Mouse (Mus musculus) stomach, embryonic 15.5 days (tissue): ENCODE data around the gene Fbln1. TPM values are rescaled to one million over a fixed set of nuclear protein-coding genes. Genes with fewer than 3 reads are reported as not detected.

Source experiments
- ATAC-seq: fragments of 200-750 bp; cut with Nextera tagmentation; 2 replicates; pipeline ENCODE4 v1.8.0; 2017; ENCODE audit warnings: low read depth, moderate number of reproducible peaks, moderate TSS enrichment; ENCODE audit not compliant: insufficient read depth, low FRiP score
- H3K27ac ChIP-seq: fragments of 300-500 bp; sonication (generic); 2 replicates; pipeline ENCODE4 v1.5.1; 2015; ENCODE audit warnings: mild to moderate bottlenecking, inconsistent platforms
- H3K27me3 ChIP-seq: fragments of 300-500 bp; sonication (generic); replicated peaks from 2 replicates; pipeline ENCODE4 v1.6.1; 2015; ENCODE audit warnings: inconsistent platforms
- H3K36me3 ChIP-seq: fragments of 300-500 bp; sonication (generic); 2 replicates; pipeline ENCODE4 v1.6.1; 2015; ENCODE audit warnings: inconsistent platforms
- H3K4me1 ChIP-seq: fragments of 300-500 bp; sonication (generic); 2 replicates; pipeline ENCODE4 v1.6.1; 2015; ENCODE audit warnings: inconsistent platforms
- H3K4me2 ChIP-seq: fragments of 300-500 bp; sonication (generic); 2 replicates; pipeline ENCODE4 v1.6.1; 2015; ENCODE audit warnings: mild to moderate bottlenecking, inconsistent platforms
- H3K4me3 ChIP-seq: fragments of 300-500 bp; sonication (generic); replicated peaks from 2 replicates; pipeline ENCODE4 v1.5.1; 2015; ENCODE audit warnings: inconsistent platforms
- H3K9ac ChIP-seq: fragments of 300-500 bp; sonication (generic); 2 replicates; pipeline ENCODE4 v1.6.1; 2015; ENCODE audit warnings: inconsistent platforms
- H3K9me3 ChIP-seq: fragments of 300-500 bp; sonication (generic); 2 replicates; pipeline ENCODE4 v1.6.1; 2016; ENCODE audit warnings: inconsistent platforms
- WGBS: fragments of 180-500 bp; shearing (Covaris S2); methylation state at CpG from one replicate; pipeline ENCODE4 v1.1.7; 2015; 5-methylcytosine and 5-hydroxymethylcytosine counted together
- polyA plus RNA-seq: library from polyadenylated mRNA; unstranded; fragments of >200 nt; fragmentation: Nextera tagmentation; extraction: Ambion mirVana; gene quantifications from 2 replicates; pipeline ENCODE4 v1.2.1, GENCODE M21; 2015

The Fbln1 gene
- polyA plus RNA-seq = 209 and 235 TPM in 2 replicates

GRCm38 (mm10) chr15:85205792-85206702, at the start of gene Fbln1:
Fbln1 (plus strand) TSS chr15:85205949.
- Histone ChIP-seq H3K27me3 (no peaks in the 10 kb centered on the region), H3K9me3 (no peaks in the 10 kb centered on the region), H3K27ac (peak within 1 kb of the TSS; percentile 91), H3K4me2 (peak within 1 kb of the TSS; percentile 90), H3K4me3 (peak within 1 kb of the TSS; percentile 67), H3K9ac (peak within 1 kb of the TSS; percentile 79), H3K4me1 (peaks cover 32% of the 10 kb centered on the region), H3K36me3 (0 out of 2 replicates have a peak, but pooled peaks cover 6% of the 10 kb centered on the region)
- WGBS = under 1% methylated on average over 64 of the region's 64 CpGs
- ATAC-seq = peak; percentile 78

GRCm38 (mm10) chr15:85156198-85156597, 49.6 kb upstream of the Fbln1 start:
- H3K4me1 ChIP-seq = peaks cover 4% of the 10 kb centered on the region; the same call in 1 of the 2 replicates
- H3K27ac ChIP-seq = no peak overlapping the region; the same call in 1 of the 2 replicates
- no peak overlapping the region for H3K4me2 ChIP-seq
- WGBS = 58% methylated on average over 4 of the region's 4 CpGs
- H3K9ac ChIP-seq = no peak overlapping the region
- H3K27me3 ChIP-seq = no peaks in the 10 kb centered on the region
- H3K9me3 ChIP-seq = no peaks in the 10 kb centered on the region
- ATAC-seq = no peak; the same call in 1 of the 2 replicates
- H3K4me3 ChIP-seq = no peak overlapping the region
- H3K36me3 ChIP-seq = no peaks in the 10 kb centered on the region

- Histone ChIP-seq H3K9me3 (no peaks in the 10 kb centered on the region), H3K4me1 (peaks cover 10% of the 10 kb centered on the region), H3K9ac (no peak overlapping the region), H3K4me2 (no peak overlapping the region), H3K4me3 (no peak overlapping the region), H3K27me3 (no peaks in the 10 kb centered on the region), H3K27ac (no peak overlapping the region), H3K36me3 (no peaks in the 10 kb centered on the region)
- ATAC-seq = no peak
These were observed 44.3 kb upstream of the Fbln1 start for GRCm38 (mm10) chr15:85161416-85161815.

- no peak for ATAC-seq
These were observed 42.8 kb upstream of the Fbln1 start for GRCm38 (mm10) chr15:85162693-85163663.

GRCm38 (mm10) chr15:85166433-85166933, 39.3 kb upstream of the Fbln1 start:
- no peaks in the 10 kb centered on the region for H3K36me3 ChIP-seq
- peaks cover 20% of the 10 kb centered on the region for H3K4me1 ChIP-seq
- H3K4me2 ChIP-seq = no peak overlapping the region
- no peaks in the 10 kb centered on the region for H3K9me3 ChIP-seq
- ATAC-seq = no peak
- peak overlapping the region; percentile 71 for H3K27ac ChIP-seq
- no peaks in the 10 kb centered on the region for H3K27me3 ChIP-seq
- H3K4me3 ChIP-seq = no peak overlapping the region
- 34% methylated on average over 11 of the region's 11 CpGs for WGBS
- H3K9ac ChIP-seq = no peak overlapping the region

More at GRCm38 (mm10) chr15:85162693-85163663, 42.8 kb upstream of the Fbln1 start:
- H3K4me3 ChIP-seq = no peak overlapping the region
- 41% methylated on average over 21 of the region's 21 CpGs for WGBS
- peak overlapping the region; percentile 85 for H3K27ac ChIP-seq
- H3K9me3 ChIP-seq = no peaks in the 10 kb centered on the region
- no peak overlapping the region for H3K9ac ChIP-seq
- peaks cover 20% of the 10 kb centered on the region for H3K4me1 ChIP-seq
- H3K27me3 ChIP-seq = no peaks in the 10 kb centered on the region
- no peaks in the 10 kb centered on the region for H3K36me3 ChIP-seq
- no peak overlapping the region for H3K4me2 ChIP-seq

GRCm38 (mm10) chr15:85167086-85167679, 38.6 kb upstream of the Fbln1 start:
- Histone ChIP-seq H3K27ac (no peak overlapping the region), H3K36me3 (no peaks in the 10 kb centered on the region), H3K9me3 (no peaks in the 10 kb centered on the region), H3K9ac (no peak overlapping the region), H3K4me1 (peaks cover 20% of the 10 kb centered on the region), H3K27me3 (no peaks in the 10 kb centered on the region), H3K4me3 (no peak overlapping the region), H3K4me2 (no peak overlapping the region)
- WGBS = 51% methylated on average over 12 of the region's 12 CpGs
- ATAC-seq = no peak

- peak; percentile 63 for ATAC-seq
- H3K27me3 ChIP-seq = no peaks in the 10 kb centered on the region
- H3K4me2 ChIP-seq = no peak overlapping the region
- no peaks in the 10 kb centered on the region for H3K9me3 ChIP-seq
- peak overlapping the region; percentile 74 for H3K27ac ChIP-seq
- peaks cover 4% of the 10 kb centered on the region; the same call in 1 of the 2 replicates for H3K4me1 ChIP-seq
- no peak overlapping the region for H3K9ac ChIP-seq
- no peak overlapping the region for H3K4me3 ChIP-seq
- 33% methylated on average over 2 of the region's 2 CpGs for WGBS
- no peaks in the 10 kb centered on the region for H3K36me3 ChIP-seq
These were observed 33.7 kb upstream of the Fbln1 start for GRCm38 (mm10) chr15:85172054-85172453.

GRCm38 (mm10) chr15:85173425-85173824, 32.3 kb upstream of the Fbln1 start:
- Histone ChIP-seq H3K4me3 (no peak overlapping the region), H3K4me2 (no peak overlapping the region), H3K27me3 (no peaks in the 10 kb centered on the region), H3K36me3 (no peaks in the 10 kb centered on the region), H3K9me3 (no peaks in the 10 kb centered on the region), H3K4me1 (no peaks in the 10 kb centered on the region), H3K27ac (peak overlapping the region; percentile 38), H3K9ac (no peak overlapping the region)
- ATAC-seq = no peak
- WGBS = 52% methylated on average over 8 of the region's 8 CpGs

- Histone ChIP-seq H3K27ac (peak overlapping the region; percentile 38; the same call in 1 of the 2 replicates), H3K4me3 (no peak overlapping the region), H3K4me2 (no peak overlapping the region), H3K36me3 (no peaks in the 10 kb centered on the region), H3K9me3 (no peaks in the 10 kb centered on the region), H3K27me3 (no peaks in the 10 kb centered on the region), H3K9ac (no peak overlapping the region), H3K4me1 (peaks cover 5% of the 10 kb centered on the region; the same call in 1 of the 2 replicates)
- ATAC-seq = no peak
- 56% methylated on average over 10 of the region's 10 CpGs for WGBS
These were observed 31.7 kb upstream of the Fbln1 start for GRCm38 (mm10) chr15:85174060-85174459.

GRCm38 (mm10) chr15:85177576-85177975, 28.2 kb upstream of the Fbln1 start:
- H3K9ac ChIP-seq = no peak overlapping the region
- peaks cover 8% of the 10 kb centered on the region; the same call in 1 of the 2 replicates for H3K4me1 ChIP-seq
- H3K27ac ChIP-seq = no peak overlapping the region
- no peaks in the 10 kb centered on the region for H3K9me3 ChIP-seq
- H3K4me3 ChIP-seq = no peak overlapping the region
- no peak for ATAC-seq
- no peaks in the 10 kb centered on the region for H3K27me3 ChIP-seq
- no peaks in the 10 kb centered on the region for H3K36me3 ChIP-seq
- 55% methylated on average over 8 of the region's 8 CpGs for WGBS
- H3K4me2 ChIP-seq = no peak overlapping the region

GRCm38 (mm10) chr15:85178172-85178571, 27.6 kb upstream of the Fbln1 start:
- H3K9me3 ChIP-seq = no peaks in the 10 kb centered on the region
- no peak overlapping the region for H3K27ac ChIP-seq
- no peak for ATAC-seq
- no peaks in the 10 kb centered on the region for H3K36me3 ChIP-seq
- no peaks in the 10 kb centered on the region for H3K27me3 ChIP-seq
- no peak overlapping the region for H3K4me3 ChIP-seq
- H3K9ac ChIP-seq = no peak overlapping the region
- peaks cover 8% of the 10 kb centered on the region; the same call in 1 of the 2 replicates for H3K4me1 ChIP-seq
- H3K4me2 ChIP-seq = no peak overlapping the region
- 58% methylated on average over 6 of the region's 6 CpGs for WGBS
